Mouse (Mus musculus): ENCODE results near the gene Pank2. TPM values are rescaled to one million over a fixed set of nuclear protein-coding genes. Genes with fewer than 3 reads are reported as not detected.
A peak's percentile ranks its signal among the peaks of the same experiment; 100 is the strongest.

Pank2 gene
- polyA plus RNA-seq, 1 experiment from 2014 or later = 22.3 TPM

DNA sequence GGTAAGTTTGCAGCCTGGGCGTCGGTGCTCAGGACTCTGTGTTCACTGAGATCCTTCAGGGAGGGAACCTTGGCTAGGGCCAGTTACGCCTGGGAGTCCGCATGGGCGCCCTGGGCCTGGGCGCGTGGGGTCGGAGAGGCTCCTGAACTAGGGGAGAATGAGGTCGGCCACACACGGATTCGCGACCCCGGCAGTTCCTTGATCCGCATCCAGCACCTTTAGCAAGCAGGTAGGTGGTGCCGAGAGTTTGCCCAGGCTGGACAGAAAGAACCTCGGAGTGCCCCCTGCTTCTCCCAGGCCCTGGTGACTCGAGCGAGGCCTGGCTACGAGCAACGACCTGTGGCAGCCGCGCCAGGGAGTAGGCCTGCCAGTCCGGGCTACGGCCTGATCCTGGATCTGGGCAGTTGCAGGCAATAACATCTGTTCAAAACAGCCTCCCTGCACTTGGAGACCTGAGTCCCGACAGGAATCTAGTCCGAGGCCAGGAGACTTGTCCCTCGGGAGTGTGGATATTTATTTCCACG lies 28.1 kb upstream of the Pank2 start:
- TF ChIP-seq CTCF (IDR thresholded peaks at IDR 0.05) = no peak
- TF ChIP-seq EP300 (IDR thresholded peaks at IDR 0.05) = no peak

GRCm38 (mm10) chr2:131234970-131235635 lies 27.2 kb upstream of the Pank2 start:
- H3K4me3 ChIP-seq (ENCODE audit: low read depth, low read length) = 0 out of 2 replicates have a peak overlapping the region, but pooled peaks have one; percentile 50
- DNase-seq (ENCODE audit: low spot score) (peak; percentile 19), ATAC-seq (no peak)
- peaks cover 19% of the 10 kb centered on the region; the same call in 1 of the 2 replicates for H3K4me1 ChIP-seq (ENCODE audit: insufficient read depth, low read depth, low read length)
- H3K36me3 ChIP-seq (ENCODE audit: insufficient read depth, low read length) = no peaks in the 10 kb centered on the region
- H3K27me3 ChIP-seq (replicated peaks; ENCODE audit: insufficient read depth, low read length) = no peaks in the 10 kb centered on the region
- TF ChIP-seq EP300 (IDR thresholded peaks at IDR 0.05) (no peak), CTCF (IDR thresholded peaks at IDR 0.05) (no peak)
- H3K4me2 ChIP-seq (replicated peaks; ENCODE audit: low read depth, low read length) = peak overlapping the region; percentile 78
- H3K9ac ChIP-seq (replicated peaks; ENCODE audit: low read depth) = peak overlapping the region; percentile 72; the same call in 1 of the 2 replicates
- H3K9me3 ChIP-seq (ENCODE audit: low read length) = no peaks in the 10 kb centered on the region
- no peak overlapping the region for H3K27ac ChIP-seq (ENCODE audit: low read length)
- WGBS = 53% methylated on average over 7 of the region's 7 CpGs

More for the DNA sequence above, 28.1 kb upstream of the Pank2 start:
- peak overlapping the region; percentile 78 for H3K4me2 ChIP-seq (replicated peaks; ENCODE audit: low read depth, low read length)
- H3K27me3 ChIP-seq (replicated peaks; ENCODE audit: insufficient read depth, low read length) = no peaks in the 10 kb centered on the region
- whole genome bisulfite sequencing = 6% methylated on average over 28 of the region's 28 CpGs
- ATAC-seq (peak; percentile 41), DNase-seq (ENCODE audit: low spot score) (peak; percentile 21)
- no peaks in the 10 kb centered on the region for H3K36me3 ChIP-seq (ENCODE audit: insufficient read depth, low read length)
- H3K9me3 ChIP-seq (ENCODE audit: low read length) = no peaks in the 10 kb centered on the region
- H3K9ac ChIP-seq (replicated peaks; ENCODE audit: low read depth) = peak overlapping the region; percentile 72
- peaks cover 19% of the 10 kb centered on the region; the same call in 1 of the 2 replicates for H3K4me1 ChIP-seq (ENCODE audit: insufficient read depth, low read depth, low read length)
- H3K4me3 ChIP-seq (ENCODE audit: low read depth, low read length) = peak overlapping the region; percentile 50
- H3K27ac ChIP-seq (ENCODE audit: low read length) = peak overlapping the region; percentile 82

DNA sequence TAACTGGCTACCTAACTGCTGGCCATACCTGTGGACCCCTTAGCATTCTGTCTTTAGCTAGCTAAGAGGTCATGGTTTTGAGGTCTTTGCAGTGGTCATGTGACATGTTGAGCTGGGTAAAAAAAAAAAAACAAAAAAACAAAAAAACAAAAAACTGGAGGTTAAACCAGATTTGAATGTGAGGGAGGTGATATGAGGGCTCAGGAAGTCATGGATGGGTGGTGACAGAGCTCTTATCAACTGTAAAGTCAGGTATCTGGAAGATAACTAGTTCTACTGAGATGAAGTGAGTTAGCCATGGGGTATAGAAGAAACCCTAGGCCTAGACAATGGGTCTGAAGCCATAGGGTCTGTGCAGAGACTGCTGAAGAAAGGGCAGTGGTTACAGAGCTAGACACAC lies 20.1 kb upstream of the Pank2 start:
- Histone ChIP-seq H3K4me1 (ENCODE audit: insufficient read depth, low read depth, low read length) (no peaks in the 10 kb centered on the region), H3K9me3 (ENCODE audit: low read length) (no peaks in the 10 kb centered on the region), H3K27me3 (replicated peaks; ENCODE audit: insufficient read depth, low read length) (no peaks in the 10 kb centered on the region), H3K4me3 (ENCODE audit: low read depth, low read length) (no peak overlapping the region), H3K4me2 (replicated peaks; ENCODE audit: low read depth, low read length) (no peak overlapping the region), H3K36me3 (ENCODE audit: insufficient read depth, low read length) (peaks cover 42% of the 10 kb centered on the region), H3K27ac (ENCODE audit: low read length) (no peak overlapping the region), H3K9ac (replicated peaks; ENCODE audit: low read depth) (no peak overlapping the region)
- ATAC-seq (no peak), DNase-seq (ENCODE audit: low spot score) (no peak)
- TF ChIP-seq EP300 (IDR thresholded peaks at IDR 0.05) (no peak), CTCF (IDR thresholded peaks at IDR 0.05) (no peak)

- no peak for ATAC-seq
- Histone ChIP-seq H3K36me3 (ENCODE audit: insufficient read depth, low read length) (peaks cover 47% of the 10 kb centered on the region), H3K27ac (ENCODE audit: low read length) (no peak overlapping the region), H3K9ac (replicated peaks; ENCODE audit: low read depth) (no peak overlapping the region), H3K27me3 (replicated peaks; ENCODE audit: insufficient read depth, low read length) (no peaks in the 10 kb centered on the region), H3K4me1 (ENCODE audit: insufficient read depth, low read depth, low read length) (no peaks in the 10 kb centered on the region), H3K4me2 (replicated peaks; ENCODE audit: low read depth, low read length) (no peak overlapping the region), H3K9me3 (ENCODE audit: low read length) (no peaks in the 10 kb centered on the region), H3K4me3 (ENCODE audit: low read depth, low read length) (no peak overlapping the region)
- no peak for DNase-seq (ENCODE audit: low spot score)
- TF ChIP-seq EP300 (IDR thresholded peaks at IDR 0.05) (no peak), CTCF (IDR thresholded peaks at IDR 0.05) (no peak)
- 87% methylated on average over 7 of the region's 7 CpGs for WGBS
Measured at GRCm38 (mm10) chr2:131242929-131243328, 19.4 kb upstream of the Pank2 start.

GRCm38 (mm10) chr2:131253681-131254328 lies 8.5 kb upstream of the Pank2 start:
- peak overlapping the region; percentile 51 for H3K27ac ChIP-seq (ENCODE audit: low read length)
- no peaks in the 10 kb centered on the region for H3K9me3 ChIP-seq (ENCODE audit: low read length)
- H3K4me2 ChIP-seq (replicated peaks; ENCODE audit: low read depth, low read length) = no peak overlapping the region; the same call in 1 of the 2 replicates
- H3K4me1 ChIP-seq (ENCODE audit: insufficient read depth, low read depth, low read length) = peaks cover 4% of the 10 kb centered on the region; the same call in 1 of the 2 replicates
- no peaks in the 10 kb centered on the region for H3K36me3 ChIP-seq (ENCODE audit: insufficient read depth, low read length)
- TF ChIP-seq EP300 (IDR thresholded peaks at IDR 0.05) (no peak), CTCF (IDR thresholded peaks at IDR 0.05) (peak; percentile 92)
- WGBS = 12% methylated on average over 7 of the region's 7 CpGs
- DNase-seq (ENCODE audit: low spot score) (peak; percentile 92), ATAC-seq (peak; percentile 95)
- H3K9ac ChIP-seq (replicated peaks; ENCODE audit: low read depth) = no peak overlapping the region
- no peaks in the 10 kb centered on the region for H3K27me3 ChIP-seq (replicated peaks; ENCODE audit: insufficient read depth, low read length)
- H3K4me3 ChIP-seq (ENCODE audit: low read depth, low read length) = no peak overlapping the region

DNA sequence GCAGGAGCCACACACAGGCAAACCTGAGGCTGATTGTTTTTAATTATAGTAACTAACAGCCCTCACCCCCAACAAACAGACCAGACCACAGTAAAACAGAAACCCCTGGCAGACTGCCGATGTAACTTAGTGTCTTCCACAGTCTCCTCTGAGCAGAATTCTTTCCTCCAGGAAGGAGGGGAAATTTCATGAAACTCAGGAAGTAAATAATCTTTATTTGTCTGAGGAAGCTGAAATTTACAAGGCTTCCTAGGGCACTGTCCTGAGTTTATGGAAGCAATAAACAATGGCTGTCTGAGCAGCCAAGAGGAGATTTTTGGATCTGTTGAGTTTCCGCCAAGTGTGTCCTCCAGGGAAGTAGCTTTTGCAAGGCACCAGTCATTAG lies 8.0 kb upstream of the Pank2 start:
- WGBS = 40% methylated on average over 2 of the region's 2 CpGs
- Histone ChIP-seq H3K27ac (ENCODE audit: low read length) (no peak overlapping the region), H3K9me3 (ENCODE audit: low read length) (no peaks in the 10 kb centered on the region), H3K4me1 (ENCODE audit: insufficient read depth, low read depth, low read length) (peaks cover 4% of the 10 kb centered on the region; the same call in 1 of the 2 replicates), H3K4me3 (ENCODE audit: low read depth, low read length) (no peak overlapping the region), H3K9ac (replicated peaks; ENCODE audit: low read depth) (no peak overlapping the region), H3K36me3 (ENCODE audit: insufficient read depth, low read length) (no peaks in the 10 kb centered on the region), H3K27me3 (replicated peaks; ENCODE audit: insufficient read depth, low read length) (no peaks in the 10 kb centered on the region), H3K4me2 (replicated peaks; ENCODE audit: low read depth, low read length) (no peak overlapping the region; the same call in 1 of the 2 replicates)
- ATAC-seq = peak; percentile 53
- TF ChIP-seq EP300 (IDR thresholded peaks at IDR 0.05) = peak; percentile 78
- TF ChIP-seq CTCF (IDR thresholded peaks at IDR 0.05) = no peak
- DNase-seq (ENCODE audit: low spot score) = peak; percentile 48
